Mouse (Mus musculus) midbrain, embryonic 10.5 days (tissue): ENCODE measurements around the gene Arhgef1. TPM values are rescaled to one million over a fixed set of nuclear protein-coding genes. Genes with fewer than 3 reads are reported as not detected.

Experiments
- DNase-seq: peaks from one replicate; pipeline ENCODE4 v3.0.0-alpha.2; 2017; ENCODE audit warnings: low spot score
- H3K27ac ChIP-seq: fragments of 300-500 bp; sonication (generic); replicated peaks from 2 replicates; pipeline ENCODE4 v1.5.1; 2016; ENCODE audit warnings: mild to moderate bottlenecking
- H3K27me3 ChIP-seq: fragments of 300-500 bp; sonication (generic); 2 replicates; pipeline ENCODE4 v1.6.1; 2016; ENCODE audit warnings: low read depth, mild to moderate bottlenecking; ENCODE audit not compliant: poor library complexity, severe bottlenecking
- H3K36me3 ChIP-seq: fragments of 300-500 bp; sonication (generic); 2 replicates; pipeline ENCODE4 v1.6.1; 2016; ENCODE audit warnings: mild to moderate bottlenecking, moderate library complexity
- H3K4me1 ChIP-seq: fragments of 300-500 bp; sonication (generic); 2 replicates; pipeline ENCODE4 v1.6.1; 2016
- H3K4me3 ChIP-seq: fragments of 300-500 bp; sonication (generic); 2 replicates; pipeline ENCODE4 v1.5.1; 2016; ENCODE audit warnings: mild to moderate bottlenecking, moderate library complexity
- H3K9me3 ChIP-seq: fragments of 300-500 bp; sonication (generic); replicated peaks from 2 replicates; pipeline ENCODE4 v1.6.1; 2016; ENCODE audit warnings: mild to moderate bottlenecking
- WGBS: fragments of 180-500 bp; shearing (Covaris S2); methylation state at CpG from one replicate; pipeline ENCODE4 v1.1.7; 2016; 5-methylcytosine and 5-hydroxymethylcytosine counted together
- polyA plus RNA-seq: library from polyadenylated mRNA; unstranded; fragments of >200 nt; fragmentation: Nextera tagmentation; extraction: Ambion mirVana; gene quantifications from 2 replicates; pipeline ENCODE4 v1.2.1, GENCODE M21; 2016

Gene Arhgef1
- polyA plus RNA-seq, 1 experiment from 2014 or later = 62.5 TPM

DNA sequence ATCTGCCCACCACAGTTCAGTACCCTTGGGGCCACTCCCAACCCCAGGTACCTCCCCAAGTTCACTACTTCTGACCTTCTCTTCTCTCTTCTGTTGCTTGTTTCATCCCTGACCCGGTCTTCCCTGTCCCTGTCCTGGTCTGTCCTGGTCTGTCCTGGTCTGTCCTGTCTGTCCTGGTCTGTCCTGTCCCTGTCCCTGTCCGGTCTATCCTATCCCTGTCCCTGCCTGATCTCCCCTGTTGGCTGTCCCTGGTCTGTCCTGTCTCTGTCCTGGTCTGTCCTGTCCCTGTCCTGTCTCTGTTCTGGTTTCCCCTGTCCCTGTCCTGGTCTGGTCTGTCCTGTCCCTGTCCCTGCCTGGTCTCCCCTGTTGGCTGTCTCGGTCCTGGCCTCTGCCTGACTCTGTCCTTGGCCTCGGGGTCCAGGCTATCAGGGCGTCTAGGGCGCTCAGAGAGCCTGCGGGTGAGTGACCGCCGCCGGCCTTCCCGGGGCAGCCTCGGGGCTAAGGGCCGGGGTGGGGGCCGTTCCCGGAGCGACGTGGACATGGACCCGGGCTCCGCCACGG, 16.1 kb downstream of the Arhgef1 start:
- no peaks in the 10 kb centered on the region for H3K9me3 ChIP-seq
- no peak overlapping the region for H3K27ac ChIP-seq
- H3K27me3 ChIP-seq = no peaks in the 10 kb centered on the region
- peaks cover 73% of the 10 kb centered on the region for H3K36me3 ChIP-seq
- no peak for DNase-seq
- no peak overlapping the region for H3K4me3 ChIP-seq
- 94% methylated on average over 20 of the region's 20 CpGs for WGBS
- no peaks in the 10 kb centered on the region for H3K4me1 ChIP-seq

- H3K27ac ChIP-seq = no peak overlapping the region
- no peaks in the 10 kb centered on the region for H3K27me3 ChIP-seq
- WGBS = 91% methylated on average over 9 of the region's 9 CpGs
- no peak overlapping the region for H3K4me3 ChIP-seq
- H3K9me3 ChIP-seq = peaks cover 2% of the 10 kb centered on the region; the same call in 1 of the 2 replicates
- H3K36me3 ChIP-seq = peaks cover 82% of the 10 kb centered on the region
- no peak for DNase-seq
- H3K4me1 ChIP-seq = no peaks in the 10 kb centered on the region
Measured at GRCm38 (mm10) chr7:24919728-24920127, 17.0 kb downstream of the Arhgef1 start.

DNA sequence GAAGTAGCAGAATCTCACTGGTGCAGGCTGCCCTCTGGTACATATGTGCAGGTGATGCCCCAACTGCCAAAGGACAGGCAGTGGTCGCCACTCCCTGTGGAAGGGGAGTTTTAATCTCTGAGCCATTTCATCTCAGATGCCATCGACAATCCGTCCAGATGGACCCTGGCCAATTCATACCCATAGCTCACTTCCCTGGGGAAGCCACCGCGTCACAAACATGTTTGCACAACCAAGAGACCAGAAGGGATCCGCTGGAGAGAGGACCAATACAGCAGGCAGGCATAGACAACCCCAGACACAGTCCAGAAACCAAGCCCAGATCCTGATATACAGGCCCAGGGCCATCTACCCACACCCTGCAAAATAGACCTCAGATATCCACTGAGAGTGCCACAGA, 27.8 kb downstream of the Arhgef1 start:
- Histone ChIP-seq H3K9me3 (no peaks in the 10 kb centered on the region), H3K27me3 (peaks cover 86% of the 10 kb centered on the region), H3K36me3 (peaks cover 23% of the 10 kb centered on the region), H3K27ac (no peak overlapping the region), H3K4me1 (peaks cover 52% of the 10 kb centered on the region), H3K4me3 (peak overlapping the region; percentile 30; the same call in 1 of the 2 replicates)
- DNase-seq = no peak
- WGBS = 55% methylated on average over 6 of the region's 6 CpGs

GRCm38 (mm10) chr7:24931651-24932050, 28.9 kb downstream of the Arhgef1 start:
- peaks cover 98% of the 10 kb centered on the region for H3K27me3 ChIP-seq
- no peaks in the 10 kb centered on the region for H3K9me3 ChIP-seq
- H3K4me1 ChIP-seq = peaks cover 56% of the 10 kb centered on the region
- peaks cover 11% of the 10 kb centered on the region for H3K36me3 ChIP-seq
- H3K4me3 ChIP-seq = peak overlapping the region; percentile 30
- under 1% methylated on average over 15 of the region's 15 CpGs for WGBS
- no peak for DNase-seq
- no peak overlapping the region for H3K27ac ChIP-seq

DNA sequence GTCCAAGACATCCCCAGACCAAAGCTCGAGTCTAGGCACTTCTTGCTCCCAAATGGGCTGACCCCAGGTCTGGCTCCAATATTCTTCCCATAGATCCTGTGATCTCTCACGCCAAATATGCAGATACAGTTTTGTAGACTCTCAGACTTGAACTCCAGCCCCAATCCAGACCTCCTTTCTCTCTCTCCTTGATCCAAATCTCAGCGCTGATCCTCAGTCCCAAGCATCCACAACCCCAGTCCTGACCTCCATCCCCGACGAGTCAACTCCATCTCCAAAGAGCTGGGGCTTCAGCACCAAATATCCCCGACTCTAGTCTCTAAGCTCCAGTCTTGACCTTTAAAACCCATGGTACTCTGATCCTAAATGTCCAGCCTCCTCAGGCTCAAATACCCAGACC, 40.9 kb downstream of the Arhgef1 start:
- H3K4me1 ChIP-seq = peaks cover 39% of the 10 kb centered on the region
- H3K4me3 ChIP-seq = peak overlapping the region; percentile 57
- H3K36me3 ChIP-seq = no peaks in the 10 kb centered on the region
- H3K9me3 ChIP-seq = no peaks in the 10 kb centered on the region
- peaks cover 100% of the 10 kb centered on the region for H3K27me3 ChIP-seq
- WGBS = 8% methylated on average over 6 of the region's 6 CpGs
- no peak overlapping the region for H3K27ac ChIP-seq
- DNase-seq = no peak

DNA sequence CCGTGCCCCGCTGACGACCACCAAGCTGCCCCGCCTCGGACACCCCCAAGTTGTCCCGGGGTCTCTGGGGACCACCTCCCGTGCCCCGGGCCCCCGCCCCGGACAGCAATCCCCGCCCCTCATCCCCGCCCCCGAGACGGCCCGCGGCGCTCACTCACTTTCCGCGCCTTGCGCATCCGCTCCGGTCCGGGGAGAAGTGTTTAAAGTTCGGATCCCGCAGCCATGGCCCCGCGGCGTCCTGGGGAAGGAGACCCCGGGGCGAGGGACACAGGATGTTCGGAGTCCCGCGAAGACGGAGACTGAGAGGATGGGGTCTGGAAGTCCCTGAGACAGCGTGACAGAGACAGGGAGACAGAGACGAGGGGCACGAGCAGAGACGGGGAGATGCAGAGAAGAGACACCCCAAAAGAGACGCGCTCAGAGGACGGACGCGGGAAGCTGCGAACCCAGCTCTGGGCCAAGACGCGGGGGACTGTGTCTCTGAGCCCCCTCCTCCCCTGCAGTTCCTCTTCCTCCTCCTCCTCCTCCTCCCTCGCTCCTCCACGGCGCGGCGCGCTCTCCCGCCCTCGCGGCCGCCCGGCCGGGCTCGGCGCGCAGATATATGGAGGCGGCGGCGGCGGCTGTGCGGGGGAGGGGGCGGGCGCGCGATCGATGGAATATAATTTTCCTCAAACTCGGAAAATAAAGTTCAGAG, 41.7 kb downstream of the Arhgef1 start, which contains the start of gene Gm4881:
TSS of gene Gm4881 (minus strand) at position 238 of the 694 bp plus-strand sequence.
- Histone ChIP-seq H3K4me1 (peaks cover 47% of the 10 kb centered on the region), H3K36me3 (no peaks in the 10 kb centered on the region), H3K9me3 (no peaks in the 10 kb centered on the region), H3K4me3 (peak within 1 kb of the TSS; percentile 57), H3K27me3 (peaks cover 100% of the 10 kb centered on the region), H3K27ac (peak within 1 kb of the TSS; percentile 63)
- WGBS = 1% methylated on average over 64 of the region's 72 CpGs
- no peak for DNase-seq

DNA sequence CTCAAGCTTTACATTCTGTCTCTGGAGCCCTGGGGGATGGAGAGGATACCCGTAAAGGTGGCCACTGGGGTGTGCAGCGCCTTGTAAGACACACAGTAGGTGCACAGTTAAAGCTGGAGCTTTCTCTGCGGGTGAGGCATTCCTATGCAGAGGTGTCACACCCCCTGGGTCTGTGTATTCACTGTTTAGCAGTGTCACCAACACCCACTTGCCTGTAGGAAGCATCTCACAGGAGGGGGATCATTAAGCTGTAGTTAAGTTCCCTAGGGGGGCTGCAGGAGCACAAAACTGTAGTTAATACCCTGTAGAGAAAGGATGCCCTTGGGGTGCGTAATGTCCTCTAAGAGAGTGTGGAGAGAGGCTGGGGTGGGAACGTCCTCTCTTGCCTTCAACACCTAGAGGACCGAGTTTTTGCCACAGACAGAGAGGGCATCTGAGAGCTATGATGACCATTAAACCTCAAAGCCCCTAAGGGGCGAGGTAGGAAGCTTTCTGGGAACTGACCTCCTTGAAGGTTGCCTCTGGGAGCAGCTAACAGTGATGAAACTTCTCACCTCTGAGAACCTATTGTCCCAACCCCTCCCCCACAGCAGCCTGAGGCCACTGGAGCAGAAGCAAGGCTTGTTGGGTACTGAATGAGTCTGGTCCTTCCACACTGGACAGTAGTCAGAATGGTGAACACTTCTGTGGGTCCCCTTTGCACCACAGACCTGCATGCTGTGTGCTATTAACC, 44.8 kb downstream of the Arhgef1 start:
- DNase-seq = no peak

DNA sequence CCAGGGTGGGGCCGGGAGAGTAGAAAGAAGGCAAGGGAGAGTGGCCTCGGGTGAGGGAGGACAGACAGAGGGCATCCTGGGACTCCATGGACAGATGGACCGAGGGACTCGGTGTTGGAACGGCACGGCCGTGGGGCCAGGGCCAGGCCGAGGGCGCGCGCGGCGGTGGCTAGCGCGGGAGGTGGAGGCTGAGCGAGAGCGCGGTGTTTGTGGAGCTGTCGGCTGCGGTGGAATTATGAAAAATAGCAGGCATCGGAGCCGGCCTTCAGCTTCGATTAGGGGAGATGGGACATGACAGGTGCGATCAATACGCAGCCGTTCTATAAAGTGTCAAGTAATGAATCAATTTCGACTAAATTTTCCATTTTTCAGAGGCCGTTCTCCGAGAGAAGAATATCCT, 46.1 kb downstream of the Arhgef1 start:
- peaks cover 82% of the 10 kb centered on the region for H3K4me1 ChIP-seq
- H3K4me3 ChIP-seq = peak overlapping the region; percentile 36
- H3K36me3 ChIP-seq = no peaks in the 10 kb centered on the region
- no peak for DNase-seq
- peak overlapping the region; percentile 47 for H3K27ac ChIP-seq
- no peaks in the 10 kb centered on the region for H3K9me3 ChIP-seq
- WGBS = 3% methylated on average over 29 of the region's 29 CpGs
- H3K27me3 ChIP-seq = peaks cover 100% of the 10 kb centered on the region

More for the DNA sequence above, 44.8 kb downstream of the Arhgef1 start:
- H3K36me3 ChIP-seq = no peaks in the 10 kb centered on the region
- peaks cover 78% of the 10 kb centered on the region for H3K4me1 ChIP-seq
- no peak overlapping the region for H3K27ac ChIP-seq
- no peaks in the 10 kb centered on the region for H3K9me3 ChIP-seq
- H3K27me3 ChIP-seq = peaks cover 100% of the 10 kb centered on the region
- H3K4me3 ChIP-seq = no peak overlapping the region
- WGBS = 3% methylated on average over 7 of the region's 7 CpGs

- Histone ChIP-seq H3K4me1 (peaks cover 82% of the 10 kb centered on the region), H3K27me3 (peaks cover 100% of the 10 kb centered on the region), H3K4me3 (peak overlapping the region; percentile 36; the same call in 1 of the 2 replicates), H3K9me3 (no peaks in the 10 kb centered on the region), H3K36me3 (no peaks in the 10 kb centered on the region), H3K27ac (peak overlapping the region; percentile 63)
- peak; percentile 88 for DNase-seq
- 0% methylated on average over 8 of the region's 8 CpGs for WGBS
Measured at GRCm38 (mm10) chr7:24949958-24950623, 47.4 kb downstream of the Arhgef1 start.

DNA sequence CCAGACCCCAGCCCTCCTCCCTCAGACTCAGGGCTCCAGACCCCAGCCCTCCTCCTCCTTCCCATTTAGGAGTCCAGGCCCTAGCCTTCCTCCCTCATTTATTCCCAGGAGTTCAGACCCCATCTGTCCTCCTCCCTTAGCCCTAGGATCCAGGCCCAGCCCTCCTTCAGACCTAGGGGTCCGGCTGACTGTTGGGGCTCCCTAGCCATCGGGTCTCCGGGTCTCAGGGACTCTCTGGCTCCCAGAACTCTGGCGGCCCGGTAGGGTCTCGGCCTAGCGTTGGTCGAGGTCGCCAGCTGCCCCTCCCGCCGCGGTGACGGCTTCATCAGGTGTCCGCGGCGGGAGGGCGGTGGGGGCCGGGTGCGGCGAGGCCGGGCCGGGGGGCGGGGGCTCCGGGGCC, 51.3 kb downstream of the Arhgef1 start:
- DNase-seq = no peak
- peaks cover 66% of the 10 kb centered on the region for H3K4me1 ChIP-seq
- H3K4me3 ChIP-seq = peak overlapping the region; percentile 56
- H3K9me3 ChIP-seq = peaks cover 3% of the 10 kb centered on the region; the same call in 1 of the 2 replicates
- peak overlapping the region; percentile 84 for H3K27ac ChIP-seq
- H3K27me3 ChIP-seq = peaks cover 86% of the 10 kb centered on the region
- under 1% methylated on average over 24 of the region's 24 CpGs for WGBS
- H3K36me3 ChIP-seq = no peaks in the 10 kb centered on the region

DNA sequence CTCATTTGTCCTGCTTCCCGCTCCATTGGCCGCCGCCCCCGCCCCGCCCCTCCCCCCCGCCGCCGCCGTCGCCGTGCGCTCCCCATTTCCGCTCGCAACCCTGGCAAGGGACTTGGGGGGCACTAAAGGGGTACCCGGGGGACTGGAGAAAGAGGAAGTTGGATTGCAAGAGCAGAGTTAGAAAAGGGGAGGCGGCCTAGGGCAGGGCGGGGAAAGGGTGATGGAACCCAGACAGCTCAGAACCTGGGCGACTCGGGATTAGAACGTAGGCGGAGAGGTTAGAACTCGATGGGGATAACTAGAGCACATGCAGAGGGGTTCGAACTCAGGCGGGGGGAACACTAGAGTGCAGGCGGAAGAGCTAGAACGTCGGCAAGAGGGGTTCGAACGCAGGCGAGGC, 51.7 kb downstream of the Arhgef1 start:
- H3K27ac ChIP-seq = peak overlapping the region; percentile 84
- 1% methylated on average over 30 of the region's 30 CpGs for WGBS
- no peaks in the 10 kb centered on the region for H3K36me3 ChIP-seq
- H3K27me3 ChIP-seq = peaks cover 81% of the 10 kb centered on the region
- peaks cover 62% of the 10 kb centered on the region for H3K4me1 ChIP-seq
- DNase-seq = no peak
- H3K9me3 ChIP-seq = peaks cover 3% of the 10 kb centered on the region; the same call in 1 of the 2 replicates
- H3K4me3 ChIP-seq = peak overlapping the region; percentile 56

- no peak for DNase-seq
- Histone ChIP-seq H3K36me3 (no peaks in the 10 kb centered on the region), H3K9me3 (peaks cover 3% of the 10 kb centered on the region; the same call in 1 of the 2 replicates), H3K4me3 (peak overlapping the region; percentile 56), H3K27ac (peak overlapping the region; percentile 84; the same call in 1 of the 2 replicates), H3K27me3 (peaks cover 74% of the 10 kb centered on the region), H3K4me1 (peaks cover 54% of the 10 kb centered on the region)
- 2% methylated on average over 33 of the region's 33 CpGs for WGBS
Measured at GRCm38 (mm10) chr7:24955226-24955625, 52.5 kb downstream of the Arhgef1 start.
